Mouse (Mus musculus) liver, embryonic 14.5 days (tissue): ENCODE measurements around the gene Rarres2.

Experiments
- CTCF ChIP-seq: IDR thresholded peaks from 2 replicates; pipeline ENCODE4 v1.5.1; 2016; ENCODE audit warnings: antibody characterized with exemption, low read depth, control low read depth
- EP300 ChIP-seq: IDR thresholded peaks from 2 replicates; pipeline ENCODE4 v1.6.1; 2016; ENCODE audit warnings: antibody characterized with exemption, low read depth

DNA sequence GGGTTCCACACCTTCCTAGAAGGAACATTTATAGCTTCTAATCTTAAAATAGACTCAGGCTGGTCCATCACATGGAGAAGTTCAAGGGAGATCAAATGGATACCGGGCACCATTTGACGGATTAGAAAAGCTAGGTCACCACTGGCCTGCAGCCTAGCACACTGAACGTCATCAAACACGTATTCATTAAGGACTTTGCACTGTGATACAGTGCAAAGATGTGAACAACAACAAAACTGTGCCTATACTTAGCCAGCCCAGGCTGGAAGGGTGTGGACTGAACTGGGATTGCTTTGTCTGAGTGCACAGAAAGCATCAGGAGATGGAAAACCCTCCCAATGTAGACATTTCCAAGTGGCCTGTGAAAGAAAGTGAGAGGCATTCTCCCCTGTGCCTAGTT is 18.8 kb downstream of the Rarres2 start:
- TF ChIP-seq CTCF, result no peak
- TF ChIP-seq EP300, result no peak
